Mouse (Mus musculus): ENCODE data around the gene Eif2ak4.

DNA sequence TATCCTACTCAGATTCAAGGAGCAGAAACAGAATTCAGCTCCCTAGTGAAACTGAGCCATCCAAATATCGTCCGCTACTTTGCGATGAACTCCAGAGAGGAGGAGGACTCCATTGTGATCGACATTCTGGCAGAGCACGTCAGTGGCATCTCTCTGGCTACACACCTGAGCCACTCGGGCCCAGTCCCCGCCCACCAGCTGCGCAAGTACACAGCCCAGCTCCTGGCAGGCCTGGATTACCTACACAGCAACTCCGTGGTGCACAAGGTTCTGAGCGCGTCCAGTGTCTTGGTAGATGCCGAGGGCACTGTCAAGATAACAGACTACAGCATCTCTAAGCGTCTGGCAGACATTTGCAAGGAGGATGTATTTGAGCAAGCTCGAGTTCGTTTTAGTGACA is 33.5 kb downstream of the Eif2ak4 start:
- TF ChIP-seq GATA1 (IDR thresholded peaks at IDR 0.05; ENCODE audit: borderline replicate concordance, low read length) (no peak), FLI1 (IDR thresholded peaks at IDR 0.05; ENCODE audit: low read length) (no peak)
